Mouse (Mus musculus) c-Kit-positive CD71-positive TER-119-negative erythroid progenitor cells, embryonic 14.5 days (primary cell): ENCODE measurements around the gene Epha1.
A peak's percentile ranks its signal among the peaks of the same experiment; 100 is the strongest.

Source experiments
- DNase-seq: peaks from one replicate; pipeline ENCODE4 v3.0.0-alpha.2; 2013; ENCODE audit warnings: low read depth

Gene Epha1

GRCm38 (mm10) chr6:42372816-42373547 lies at the start of gene Epha1:
Gene Epha1 (minus strand): TSS chr6:42373268.
- DNase-seq = peak; percentile 45

GRCm38 (mm10) chr6:42421439-42421838 lies 48.4 kb upstream of the Epha1 start:
- no peak for DNase-seq

GRCm38 (mm10) chr6:42419443-42419842 lies 46.4 kb upstream of the Epha1 start:
- DNase-seq = no peak

GRCm38 (mm10) chr6:42405134-42405533 lies 32.1 kb upstream of the Epha1 start, which contains the start of gene Tas2r135:
Gene Tas2r135 (plus strand): TSS chr6:42405434.
- DNase-seq = no peak

DNA sequence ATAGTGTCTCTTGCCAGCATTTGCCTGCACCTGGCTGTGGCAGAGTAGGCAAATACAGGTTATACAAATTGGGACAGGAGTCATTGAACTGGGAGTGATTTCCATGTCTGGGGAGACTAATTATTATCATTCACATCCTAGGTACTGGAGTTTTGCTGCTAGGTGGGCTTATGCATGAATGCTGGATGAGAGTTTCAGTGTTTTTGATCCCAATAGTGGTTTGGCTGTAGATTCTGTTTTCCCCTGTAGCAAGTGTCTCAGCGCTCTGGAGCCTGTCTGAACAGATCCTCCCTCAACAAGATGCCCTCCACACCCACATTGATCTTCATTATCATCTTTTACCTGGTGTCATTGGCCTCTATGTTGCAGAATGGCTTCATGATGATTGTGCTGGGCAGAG lies 26.9 kb upstream of the Epha1 start, which contains the start of gene Tas2r143:
Gene Tas2r143 (plus strand): TSS at position 301 of the 400 bp plus-strand sequence.
- DNase-seq = no peak

GRCm38 (mm10) chr6:42398998-42399397 lies 25.9 kb upstream of the Epha1 start:
- DNase-seq = no peak

GRCm38 (mm10) chr6:42398285-42398684 lies 25.2 kb upstream of the Epha1 start:
- no peak for DNase-seq

DNA sequence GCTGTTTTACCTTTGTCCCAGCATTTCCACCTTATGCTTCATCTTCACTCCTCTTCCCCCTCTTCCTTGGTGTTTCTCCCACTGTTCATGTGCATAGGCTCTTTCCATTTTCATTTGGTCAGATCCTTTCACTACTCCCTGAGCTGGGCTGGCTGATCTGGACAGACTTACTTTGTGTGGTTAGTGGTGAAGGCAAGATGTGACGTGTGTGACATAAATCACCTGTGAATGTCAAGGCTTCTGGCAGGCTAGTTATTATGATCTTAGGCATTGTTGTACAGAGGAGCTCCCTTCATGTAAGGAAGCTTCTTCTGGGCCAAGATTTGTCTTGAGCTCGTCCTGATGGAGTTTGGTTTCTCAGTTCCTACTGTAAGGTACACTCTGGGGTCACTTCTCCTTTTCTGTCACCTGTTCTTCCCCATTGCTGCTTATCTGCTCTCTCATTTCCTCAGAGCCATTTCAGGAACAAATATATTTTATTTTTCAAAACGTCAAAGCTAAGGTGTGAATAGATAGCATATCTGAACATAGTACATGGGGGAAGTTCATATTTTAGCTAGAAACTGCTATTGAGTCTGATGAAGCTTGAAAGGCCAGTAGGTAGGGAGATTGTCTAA lies 24.1 kb upstream of the Epha1 start:
- DNase-seq = no peak

DNA sequence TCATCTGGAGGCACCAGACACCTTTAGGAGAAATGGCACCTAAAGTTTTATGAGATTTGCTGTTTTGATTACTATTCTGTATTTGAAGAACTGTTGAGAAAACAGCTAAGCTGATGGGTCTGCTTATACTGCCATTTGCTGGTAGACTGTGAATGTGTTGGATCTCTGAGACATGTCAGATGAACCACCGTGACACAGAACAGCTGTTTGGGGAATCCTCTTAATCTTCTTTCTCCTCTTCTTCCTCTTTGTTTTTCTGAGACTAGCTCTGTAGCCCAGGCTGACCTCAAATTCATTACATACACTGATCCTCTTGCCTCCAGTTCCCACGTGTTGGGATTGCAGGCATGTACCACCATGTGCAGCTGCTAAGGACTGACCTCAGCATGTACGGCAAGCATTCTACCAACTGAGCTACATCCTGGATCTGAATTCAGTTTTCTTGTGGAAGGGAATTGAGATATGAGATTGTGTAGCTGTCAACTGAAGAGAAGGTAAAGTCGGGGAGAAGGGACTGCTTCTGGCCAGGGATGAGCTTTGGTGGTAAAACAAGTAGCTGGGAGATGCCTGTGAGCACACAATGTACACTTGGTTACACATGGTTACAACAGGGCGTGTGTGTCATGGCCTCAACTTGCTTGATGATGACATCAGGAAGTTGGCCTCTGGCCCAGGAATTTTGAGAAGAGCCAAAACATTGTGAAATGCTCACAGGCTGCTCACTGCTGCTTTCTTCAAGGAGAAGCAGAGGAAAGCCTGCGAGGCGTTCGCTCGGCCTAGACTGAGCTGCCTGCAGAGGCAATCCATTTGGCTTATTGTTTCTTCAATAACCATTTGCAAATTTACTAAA lies 23.1 kb upstream of the Epha1 start:
- no peak for DNase-seq

DNA sequence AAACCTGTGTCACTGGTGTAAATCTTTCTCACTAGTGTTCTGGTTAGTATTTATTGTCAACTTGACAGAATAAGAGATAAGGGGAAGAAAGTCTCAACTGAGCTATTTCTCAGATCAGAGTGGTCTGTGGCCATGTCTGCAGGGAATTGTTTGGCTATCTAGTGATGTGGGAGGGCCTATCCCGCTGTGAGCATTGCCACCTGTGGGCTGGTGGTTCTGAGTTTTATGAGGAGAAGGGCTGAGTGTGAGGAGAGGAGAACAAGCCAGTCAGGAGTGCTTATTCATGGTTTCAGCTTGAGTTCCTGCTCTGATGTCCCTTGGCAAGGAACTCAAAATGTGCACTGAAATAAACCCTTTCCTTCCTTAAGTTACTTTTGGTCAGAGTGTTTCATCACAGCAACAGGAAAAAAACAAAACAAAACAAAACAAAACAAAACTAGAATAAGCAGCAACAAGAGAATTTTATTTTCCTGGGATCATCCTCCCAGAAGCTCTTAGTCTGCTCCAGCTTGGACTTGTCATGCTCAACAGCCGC lies 18.8 kb upstream of the Epha1 start:
- DNase-seq = no peak

DNA sequence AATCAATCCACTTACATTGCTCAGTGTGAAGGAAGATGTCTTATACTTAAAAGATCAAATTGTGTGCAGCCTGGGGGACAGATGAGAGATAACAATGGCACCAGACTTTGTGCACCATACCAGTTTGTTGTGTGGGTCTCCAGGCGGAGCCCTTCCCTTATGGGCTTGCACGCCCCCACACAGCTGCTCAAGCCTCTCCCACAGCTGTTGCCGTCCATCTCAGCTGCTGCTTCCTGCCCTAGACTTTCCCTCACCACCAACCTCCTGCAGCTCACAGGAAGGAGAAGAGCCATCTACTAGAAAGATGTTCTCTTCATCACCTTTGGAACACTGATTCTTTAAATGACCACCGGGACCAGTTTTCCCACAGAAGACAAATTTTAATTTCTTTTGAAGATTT lies 12.6 kb upstream of the Epha1 start:
- DNase-seq = no peak

- DNase-seq = no peak
These were observed 10.3 kb upstream of the Epha1 start for GRCm38 (mm10) chr6:42383360-42383759.

- DNase-seq = no peak
These were observed 8.9 kb upstream of the Epha1 start for GRCm38 (mm10) chr6:42381916-42382381.

- no peak for DNase-seq
These were observed 8.2 kb upstream of the Epha1 start for GRCm38 (mm10) chr6:42381221-42381620.

GRCm38 (mm10) chr6:42380416-42381144 lies 7.5 kb upstream of the Epha1 start:
- peak; percentile 14 for DNase-seq

DNA sequence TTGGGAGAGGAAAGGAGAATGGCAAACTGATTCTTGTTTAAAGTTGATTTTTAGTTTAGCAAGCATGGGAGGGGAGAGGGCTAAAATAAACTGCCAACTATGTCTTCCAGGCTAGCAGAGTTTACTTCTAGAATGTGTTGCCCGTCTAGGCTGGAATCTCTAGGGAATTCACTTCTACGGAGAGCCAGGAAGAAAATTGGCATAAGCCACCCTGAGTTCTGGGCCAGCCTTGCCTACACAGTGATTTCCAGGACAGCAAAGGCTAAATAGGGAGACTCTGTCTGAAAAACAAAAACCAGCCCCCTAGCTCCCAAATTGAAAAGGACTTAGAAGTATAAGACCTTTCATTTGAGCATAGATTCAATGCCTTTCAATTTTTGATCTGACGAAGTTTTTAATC lies 6.5 kb upstream of the Epha1 start:
- DNase-seq = no peak

DNA sequence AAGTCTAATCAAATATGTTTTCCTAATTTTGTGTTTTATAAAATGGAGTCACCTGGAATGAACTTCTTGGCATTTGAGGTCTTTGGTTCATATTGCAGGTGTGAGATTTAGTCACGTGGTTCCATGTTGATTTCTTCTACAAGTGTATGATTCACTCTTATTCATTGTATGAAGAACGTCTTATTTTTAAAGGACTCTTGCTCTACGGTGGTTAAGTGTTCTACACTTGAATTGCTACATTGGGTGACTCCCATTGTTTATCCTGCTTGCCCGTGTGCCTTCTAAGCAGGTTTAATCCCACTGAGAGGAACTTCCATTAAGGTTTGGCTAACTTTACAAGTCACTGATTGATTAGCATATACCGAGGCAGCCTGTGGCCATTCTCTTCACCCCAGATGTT lies 4.2 kb upstream of the Epha1 start:
- DNase-seq = no peak

GRCm38 (mm10) chr6:42376504-42377019 lies 3.5 kb upstream of the Epha1 start:
- DNase-seq = no peak

GRCm38 (mm10) chr6:42376016-42376415 lies 2.9 kb upstream of the Epha1 start:
- DNase-seq = no peak

- DNase-seq = no peak
These were observed 2.1 kb upstream of the Epha1 start for GRCm38 (mm10) chr6:42375131-42375530.

GRCm38 (mm10) chr6:42374701-42375100 lies 1.6 kb upstream of the Epha1 start:
- DNase-seq = no peak
